Mouse (Mus musculus): ENCODE results near the gene Ap3d1. TPM values are rescaled to one million over a fixed set of nuclear protein-coding genes. Genes with fewer than 3 reads are reported as not detected.

The Ap3d1 gene
- polyA plus RNA-seq, 1 experiment from 2014 or later = 81.7 TPM

- H3K4me1 ChIP-seq (ENCODE audit: control insufficient read depth, insufficient read depth, low read length) = peaks cover 3% of the 10 kb centered on the region
- no peak for ATAC-seq (ENCODE audit: insufficient number of reproducible peaks, insufficient read depth, low FRiP score, low read depth)
- no peaks in the 10 kb centered on the region for H3K9me3 ChIP-seq (ENCODE audit: control insufficient read depth, low read depth, low read length)
- H3K27ac ChIP-seq (ENCODE audit: low read length) = no peak overlapping the region
- H3K36me3 ChIP-seq (ENCODE audit: control insufficient read depth, insufficient read depth, low read length) = peaks cover 25% of the 10 kb centered on the region
- 93% methylated on average over 12 of the region's 12 CpGs for WGBS
- no peak overlapping the region for H3K4me3 ChIP-seq (ENCODE audit: low read depth, low read length)
- no peaks in the 10 kb centered on the region for H3K27me3 ChIP-seq (ENCODE audit: control insufficient read depth, insufficient read depth, low read length)
- H3K9ac ChIP-seq (replicated peaks; ENCODE audit: low read depth, low read length) = no peak overlapping the region
- H3K4me2 ChIP-seq (replicated peaks; ENCODE audit: low read depth, low read length) = no peak overlapping the region
Observed at GRCm38 (mm10) chr10:80693401-80694045, 48.5 kb downstream of the Ap3d1 start.

- no peak overlapping the region for H3K4me3 ChIP-seq (ENCODE audit: low read depth, low read length)
- H3K27me3 ChIP-seq (ENCODE audit: control insufficient read depth, insufficient read depth, low read length) = no peaks in the 10 kb centered on the region
- WGBS = 78% methylated on average over 14 of the region's 14 CpGs
- ATAC-seq (ENCODE audit: insufficient number of reproducible peaks, insufficient read depth, low FRiP score, low read depth) = no peak
- peaks cover 26% of the 10 kb centered on the region for H3K36me3 ChIP-seq (ENCODE audit: control insufficient read depth, insufficient read depth, low read length)
- H3K9ac ChIP-seq (replicated peaks; ENCODE audit: low read depth, low read length) = no peak overlapping the region
- peaks cover 3% of the 10 kb centered on the region for H3K4me1 ChIP-seq (ENCODE audit: control insufficient read depth, insufficient read depth, low read length)
- H3K27ac ChIP-seq (ENCODE audit: low read length) = no peak overlapping the region
- no peaks in the 10 kb centered on the region for H3K9me3 ChIP-seq (ENCODE audit: control insufficient read depth, low read depth, low read length)
- no peak overlapping the region for H3K4me2 ChIP-seq (replicated peaks; ENCODE audit: low read depth, low read length)
Observed at GRCm38 (mm10) chr10:80692249-80693165, 49.6 kb downstream of the Ap3d1 start.

- peak; percentile 83; the same call in 1 of the 2 replicates for ATAC-seq (ENCODE audit: insufficient number of reproducible peaks, insufficient read depth, low FRiP score, low read depth)
- no peak overlapping the region for H3K4me3 ChIP-seq (ENCODE audit: low read depth, low read length)
- WGBS = 37% methylated on average over 5 of the region's 5 CpGs
- no peak overlapping the region for H3K9ac ChIP-seq (replicated peaks; ENCODE audit: low read depth, low read length)
- H3K27me3 ChIP-seq (ENCODE audit: control insufficient read depth, insufficient read depth, low read length) = no peaks in the 10 kb centered on the region
- H3K4me1 ChIP-seq (ENCODE audit: control insufficient read depth, insufficient read depth, low read length) = no peaks in the 10 kb centered on the region
- H3K27ac ChIP-seq (ENCODE audit: low read length) = no peak overlapping the region
- no peak overlapping the region for H3K4me2 ChIP-seq (replicated peaks; ENCODE audit: low read depth, low read length)
- no peaks in the 10 kb centered on the region for H3K9me3 ChIP-seq (ENCODE audit: control insufficient read depth, low read depth, low read length)
- H3K36me3 ChIP-seq (ENCODE audit: control insufficient read depth, insufficient read depth, low read length) = peaks cover 40% of the 10 kb centered on the region
Observed at GRCm38 (mm10) chr10:80687850-80688249, 54.2 kb downstream of the Ap3d1 start.

GRCm38 (mm10) chr10:80686617-80687016 lies 55.4 kb downstream of the Ap3d1 start:
- no peak overlapping the region for H3K9ac ChIP-seq (replicated peaks; ENCODE audit: low read depth, low read length)
- H3K4me1 ChIP-seq (ENCODE audit: control insufficient read depth, insufficient read depth, low read length) = no peaks in the 10 kb centered on the region
- no peaks in the 10 kb centered on the region for H3K9me3 ChIP-seq (ENCODE audit: control insufficient read depth, low read depth, low read length)
- no peak overlapping the region for H3K4me3 ChIP-seq (ENCODE audit: low read depth, low read length)
- WGBS = 92% methylated on average over 3 of the region's 3 CpGs
- H3K27me3 ChIP-seq (ENCODE audit: control insufficient read depth, insufficient read depth, low read length) = no peaks in the 10 kb centered on the region
- H3K36me3 ChIP-seq (ENCODE audit: control insufficient read depth, insufficient read depth, low read length) = peaks cover 40% of the 10 kb centered on the region
- no peak overlapping the region for H3K27ac ChIP-seq (ENCODE audit: low read length)
- ATAC-seq (ENCODE audit: insufficient number of reproducible peaks, insufficient read depth, low FRiP score, low read depth) = no peak
- H3K4me2 ChIP-seq (replicated peaks; ENCODE audit: low read depth, low read length) = no peak overlapping the region

GRCm38 (mm10) chr10:80684984-80685383 lies 57.1 kb downstream of the Ap3d1 start:
- no peak overlapping the region for H3K9ac ChIP-seq (replicated peaks; ENCODE audit: low read depth, low read length)
- H3K9me3 ChIP-seq (ENCODE audit: control insufficient read depth, low read depth, low read length) = no peaks in the 10 kb centered on the region
- no peak overlapping the region for H3K4me3 ChIP-seq (ENCODE audit: low read depth, low read length)
- WGBS = 77% methylated on average over 4 of the region's 4 CpGs
- no peak overlapping the region for H3K4me2 ChIP-seq (replicated peaks; ENCODE audit: low read depth, low read length)
- H3K27me3 ChIP-seq (ENCODE audit: control insufficient read depth, insufficient read depth, low read length) = no peaks in the 10 kb centered on the region
- peaks cover 29% of the 10 kb centered on the region for H3K36me3 ChIP-seq (ENCODE audit: control insufficient read depth, insufficient read depth, low read length)
- H3K4me1 ChIP-seq (ENCODE audit: control insufficient read depth, insufficient read depth, low read length) = no peaks in the 10 kb centered on the region
- no peak overlapping the region for H3K27ac ChIP-seq (ENCODE audit: low read length)
- no peak for ATAC-seq (ENCODE audit: insufficient number of reproducible peaks, insufficient read depth, low FRiP score, low read depth)

- H3K4me2 ChIP-seq (replicated peaks; ENCODE audit: low read depth, low read length) = no peak overlapping the region
- H3K4me3 ChIP-seq (ENCODE audit: low read depth, low read length) = no peak overlapping the region
- H3K27me3 ChIP-seq (ENCODE audit: control insufficient read depth, insufficient read depth, low read length) = no peaks in the 10 kb centered on the region
- WGBS = 62% methylated on average over 6 of the region's 6 CpGs
- H3K36me3 ChIP-seq (ENCODE audit: control insufficient read depth, insufficient read depth, low read length) = peaks cover 21% of the 10 kb centered on the region; the same call in 1 of the 2 replicates
- ATAC-seq (ENCODE audit: insufficient number of reproducible peaks, insufficient read depth, low FRiP score, low read depth) = 0 out of 2 replicates have a peak, but pooled peaks have one; percentile 38
- H3K9me3 ChIP-seq (ENCODE audit: control insufficient read depth, low read depth, low read length) = no peaks in the 10 kb centered on the region
- no peak overlapping the region for H3K9ac ChIP-seq (replicated peaks; ENCODE audit: low read depth, low read length)
- H3K4me1 ChIP-seq (ENCODE audit: control insufficient read depth, insufficient read depth, low read length) = peaks cover 2% of the 10 kb centered on the region; the same call in 1 of the 2 replicates
- H3K27ac ChIP-seq (ENCODE audit: low read length) = no peak overlapping the region
Observed at GRCm38 (mm10) chr10:80684214-80684613, 57.9 kb downstream of the Ap3d1 start.

- H3K9ac ChIP-seq (replicated peaks; ENCODE audit: low read depth, low read length) = no peak overlapping the region
- H3K4me1 ChIP-seq (ENCODE audit: control insufficient read depth, insufficient read depth, low read length) = peaks cover 8% of the 10 kb centered on the region; the same call in 1 of the 2 replicates
- no peak overlapping the region for H3K4me2 ChIP-seq (replicated peaks; ENCODE audit: low read depth, low read length)
- H3K4me3 ChIP-seq (ENCODE audit: low read depth, low read length) = no peak overlapping the region
- no peak overlapping the region for H3K27ac ChIP-seq (ENCODE audit: low read length)
- H3K27me3 ChIP-seq (ENCODE audit: control insufficient read depth, insufficient read depth, low read length) = no peaks in the 10 kb centered on the region
- ATAC-seq (ENCODE audit: insufficient number of reproducible peaks, insufficient read depth, low FRiP score, low read depth) = no peak
- peaks cover 21% of the 10 kb centered on the region; the same call in 1 of the 2 replicates for H3K36me3 ChIP-seq (ENCODE audit: control insufficient read depth, insufficient read depth, low read length)
- H3K9me3 ChIP-seq (ENCODE audit: control insufficient read depth, low read depth, low read length) = no peaks in the 10 kb centered on the region
- whole genome bisulfite sequencing = 97% methylated on average over 1 of the region's 1 CpGs
Observed at GRCm38 (mm10) chr10:80683647-80684046, 58.4 kb downstream of the Ap3d1 start.

GRCm38 (mm10) chr10:80682003-80682402 lies 60.1 kb downstream of the Ap3d1 start:
- H3K27me3 ChIP-seq (ENCODE audit: control insufficient read depth, insufficient read depth, low read length) = no peaks in the 10 kb centered on the region
- H3K27ac ChIP-seq (ENCODE audit: low read length) = no peak overlapping the region
- H3K9ac ChIP-seq (replicated peaks; ENCODE audit: low read depth, low read length) = no peak overlapping the region
- H3K4me2 ChIP-seq (replicated peaks; ENCODE audit: low read depth, low read length) = no peak overlapping the region
- peaks cover 17% of the 10 kb centered on the region; the same call in 1 of the 2 replicates for H3K36me3 ChIP-seq (ENCODE audit: control insufficient read depth, insufficient read depth, low read length)
- H3K4me1 ChIP-seq (ENCODE audit: control insufficient read depth, insufficient read depth, low read length) = peaks cover 24% of the 10 kb centered on the region
- ATAC-seq (ENCODE audit: insufficient number of reproducible peaks, insufficient read depth, low FRiP score, low read depth) = no peak
- 95% methylated on average over 6 of the region's 6 CpGs for WGBS
- H3K4me3 ChIP-seq (ENCODE audit: low read depth, low read length) = no peak overlapping the region
- H3K9me3 ChIP-seq (ENCODE audit: control insufficient read depth, low read depth, low read length) = no peaks in the 10 kb centered on the region
